Mouse (Mus musculus): ENCODE measurements around the gene Gm10447. TPM values are rescaled to one million over a fixed set of nuclear protein-coding genes. Genes with fewer than 3 reads are reported as not detected.

Gm10447 gene
- total RNA-seq, 2 experiments from 2014 or later: not detected

- intact Hi-C loops (cut with DNase I): no loop called here
- no peak for DNase-seq (ENCODE audit: low spot score)
These were observed 45.2 kb downstream of the Gm10447 start for GRCm38 (mm10) chr11:53411738-53412137.

Small RNA genes within 50 kb of the gene (microRNA-seq; reads per million reads assigned to microRNA genes)
- gene Mir6920: not detected

Other genes with a start within 250 kb of the Gm10447 start
- 100 to 1,000 TPM; 124 to 135 TPM for gene Hspa4, start 156.7 kb downstream of the Gm10447 start, total RNA-seq (2021)
- gene Zcchc10, start 132.4 kb downstream of the Gm10447 start, total RNA-seq (2021): 1 to 10 TPM; 6.1 to 7.9 TPM
- 10 to 100 TPM; 84.5 to 91.1 TPM for gene Aff4, start 106.3 kb downstream of the Gm10447 start, total RNA-seq (2021)
- gene Leap2, start 33.9 kb downstream of the Gm10447 start, total RNA-seq (2021): not detected
- 1,000 to 10,000 TPM; 2,761 to 2,992 TPM for gene Uqcrq, start 26.3 kb downstream of the Gm10447 start, total RNA-seq (2021)
- gene Gdf9, start 26.1 kb downstream of the Gm10447 start, total RNA-seq (2021): under 1 TPM; 0.22 to 0.68 TPM
- under 1 TPM; 0.49 to 0.59 TPM for gene Shroom1, start 95 bp upstream of the Gm10447 start, total RNA-seq (2021)
- gene Gm9837, start 13.4 kb upstream of the Gm10447 start, total RNA-seq (2021): not detected
- not detected for gene Gm9945, start 23.1 kb upstream of the Gm10447 start, total RNA-seq (2021)
- under 1 TPM; 0.08 to 0.17 TPM for gene Sowaha, start 23.2 kb upstream of the Gm10447 start, total RNA-seq (2021)
- gene Sept8, start 62.1 kb upstream of the Gm10447 start, total RNA-seq (2021): 10 to 100 TPM; 32.0 to 37.0 TPM
- 1 to 10 TPM; 7.6 to 9.6 TPM for gene Kif3a, start 110.3 kb upstream of the Gm10447 start, total RNA-seq (2021)
- not detected for gene Il4, start 161.6 kb upstream of the Gm10447 start, total RNA-seq (2021)
- not detected for gene Il13, start 177.6 kb upstream of the Gm10447 start, total RNA-seq (2021)

Data from heart, postnatal 25 days (tissue).